Mouse (Mus musculus): ENCODE results near the gene Gfer.
A peak's percentile ranks its signal among the peaks of the same experiment; 100 is the strongest.

- no peak for TF ChIP-seq CTCF (IDR thresholded peaks at IDR 0.05; ENCODE audit: extremely low read depth, insufficient read depth, low read length)
- TF ChIP-seq POLR2A (IDR thresholded peaks at IDR 0.05; ENCODE audit: extremely low read depth, insufficient read depth, low read length): 0 out of 2 replicates have a peak, but pooled peaks have one; percentile 1
Measured at GRCm38 (mm10) chr17:24722220-24722924, 26.4 kb upstream of the Gfer start.

Data from cortical plate, adult 2 months (tissue).